ENCODE assay signal across 8 mouse cellular contexts in genomic region chr6:135364041-135364745, GRCm38 (mm10). TPM values are rescaled to one million over a fixed set of nuclear protein-coding genes. Genes with fewer than 3 reads are reported as not detected.
DNase-seq lines count a peak whose midpoint lies in the region; ATAC-seq and TF ChIP-seq lines count a peak whose summit lies in the region.
"Had no signal": no experiment of that assay in that cellular context is flagged by ENCODE, and none has a peak within 500 bp of the region (broad histone marks: within the 10 kb centered on the region; RNA-seq: fewer than 3 reads in every experiment).

No protein-coding gene starts in this region.

- no peaks in the 10 kb centered on the region for H3K36me3 ChIP-seq in heart, postnatal 0 days (replicated peaks; ENCODE audit: control insufficient read depth, insufficient read depth, low read length)
- no peaks in the 10 kb centered on the region; the same call in 1 of the 2 replicates for H3K36me3 ChIP-seq in stomach, postnatal 0 days (ENCODE audit: control insufficient read depth, insufficient read depth, low read length)

- no peaks in the 10 kb centered on the region for H3K9me3 ChIP-seq in heart, postnatal 0 days (replicated peaks; ENCODE audit: control insufficient read depth, low read length)
- no peaks in the 10 kb centered on the region for H3K9me3 ChIP-seq in stomach, postnatal 0 days (ENCODE audit: control insufficient read depth, low read length)

- H3K9ac ChIP-seq in heart, postnatal 0 days (replicated peaks; ENCODE audit: low read depth, low read length), result peak overlapping the region; percentile 77
- peak overlapping the region; percentile 65 for H3K9ac ChIP-seq in stomach, postnatal 0 days (ENCODE audit: low read length)

- 40% methylated on average over 9 of the region's 9 CpGs for WGBS in heart, postnatal 0 days
- 7% methylated on average over 9 of the region's 9 CpGs for WGBS in stomach, postnatal 0 days

- H3K4me2 ChIP-seq in heart, postnatal 0 days (ENCODE audit: low read depth, low read length), result peak overlapping the region; percentile 53
- H3K4me2 ChIP-seq in stomach, postnatal 0 days (replicated peaks; ENCODE audit: low read depth), result peak overlapping the region; percentile 52

- peak; percentile 66 for DNase-seq in CD4-positive, CD25-positive, alpha-beta regulatory T cell, adult 2 months (ENCODE audit: low read depth, low spot score)
- peak; percentile 94 for DNase-seq in NIH3T3 (ENCODE audit: low read depth)
- DNase-seq in heart, postnatal 0 days (ENCODE audit: low spot score), result peak; percentile 26
- peak; percentile 39 to 64 for DNase-seq in lung, adult 18-20 months
- DNase-seq in stomach, postnatal 0 days (ENCODE audit: low spot score), result no peak
- DNase-seq in cerebellum, adult 9-10 months, result no peak
- DNase-seq in embryo, embryonic 10 days (ENCODE audit: low spot score), result no peak

- ATAC-seq in heart, postnatal 0 days (ENCODE audit: insufficient read depth, low read depth), result peak; percentile 28
- peak; percentile 17; the same call in 1 of the 2 replicates for ATAC-seq in stomach, postnatal 0 days (ENCODE audit: low FRiP score, low TSS enrichment)

- TF ChIP-seq CTCF in heart, postnatal 0 days (IDR thresholded peaks at IDR 0.05; ENCODE audit: low read depth), result no peak
- no peak for TF ChIP-seq CTCF in stomach, postnatal 0 days (IDR thresholded peaks at IDR 0.05; ENCODE audit: low read depth)

- TF ChIP-seq EP300 in heart, postnatal 0 days (IDR thresholded peaks at IDR 0.05; ENCODE audit: low read depth), result no peak
- TF ChIP-seq EP300 in stomach, postnatal 0 days (optimal IDR thresholded peaks at IDR 0.05), result peak; percentile 37

- peak overlapping the region; percentile 63 for H3K4me3 ChIP-seq in heart, postnatal 0 days (ENCODE audit: low read depth, low read length)
- H3K4me3 ChIP-seq in stomach, postnatal 0 days (ENCODE audit: low read depth, low read length), result peak overlapping the region; percentile 50

- H3K27ac ChIP-seq in heart, postnatal 0 days (ENCODE audit: low read depth), result peak overlapping the region; percentile 94
- H3K27ac ChIP-seq in stomach, postnatal 0 days (replicated peaks), result peak overlapping the region; percentile 94

- H3K27me3 ChIP-seq in heart, postnatal 0 days (ENCODE audit: control insufficient read depth, insufficient read depth, low read length), result no peaks in the 10 kb centered on the region
- H3K27me3 ChIP-seq in stomach, postnatal 0 days (ENCODE audit: control insufficient read depth, insufficient read depth, low read length), result no peaks in the 10 kb centered on the region

- peaks cover 12% of the 10 kb centered on the region; the same call in 1 of the 2 replicates for H3K4me1 ChIP-seq in heart, postnatal 0 days (ENCODE audit: control insufficient read depth, insufficient read depth)
- H3K4me1 ChIP-seq in stomach, postnatal 0 days (replicated peaks; ENCODE audit: control insufficient read depth, insufficient read depth), result peaks cover 16% of the 10 kb centered on the region

RNA-seq across cellular contexts. Expression of gene Emp1, which starts 1.8 kb away (rescaled TPM):
- total RNA-seq in heart, postnatal 0 days (2014; rRNA removed; ENCODE audit: low replicate concordance), result 536 and 674 TPM in 2 replicates
- polyA plus RNA-seq in heart, postnatal 0 days (2015; fragmentation: Nextera tagmentation; extraction: Ambion mirVana), result 39.6 and 45.0 TPM in 2 replicates
- 88.1 and 105 TPM in 2 replicates for polyA plus RNA-seq in stomach, postnatal 0 days (2015; fragmentation: Nextera tagmentation; extraction: Ambion mirVana)

RNA-seq across cellular contexts. Expression of gene Pbp2, which starts 54.0 kb away (rescaled TPM):
- total RNA-seq in heart, postnatal 0 days (2014; rRNA removed; ENCODE audit: low replicate concordance), result not detected in 2 replicates
- not detected in 2 replicates for polyA plus RNA-seq in heart, postnatal 0 days (2015; fragmentation: Nextera tagmentation; extraction: Ambion mirVana)
- polyA plus RNA-seq in stomach, postnatal 0 days (2015; fragmentation: Nextera tagmentation; extraction: Ambion mirVana), result 3.5 and 4.5 TPM in 2 replicates
- polyA plus RNA-seq: large intestine, adult 2 months had no signal

Comparison
In these comparisons a context has a peak if more than half of its experiments do, and no peak if none do; other contexts are left out.
1. DNase-seq: peak in CD4-positive, CD25-positive, alpha-beta regulatory T cell, adult 2 months (single experiment), NIH3T3 (single experiment), heart, postnatal 0 days (single experiment) and lung, adult 18-20 months (2 of 2); none in stomach, postnatal 0 days (single experiment), cerebellum, adult 9-10 months (single experiment) and embryo, embryonic 10 days (single experiment).